Mouse (Mus musculus) liver, postnatal 0 days (tissue): ENCODE results near the gene Hipk2. TPM values are rescaled to one million over a fixed set of nuclear protein-coding genes. Genes with fewer than 3 reads are reported as not detected.

Experiments used
- ATAC-seq: fragments of 200-750 bp; cut with Nextera tagmentation; 2 replicates; pipeline ENCODE4 v1.8.0; 2017; ENCODE audit warnings: mild to moderate bottlenecking, moderate library complexity
- DNase-seq: peaks from one replicate; pipeline ENCODE4 v3.0.0-alpha.2; 2016
- H3K27ac ChIP-seq: fragments of 300-500 bp; sonication (generic); 2 replicates; pipeline ENCODE4 v1.5.1; 2014; ENCODE audit warnings: antibody characterized with exemption, moderate library complexity, mild to moderate bottlenecking, low read depth
- H3K27me3 ChIP-seq: fragments of 300-500 bp; sonication (generic); 2 replicates; pipeline ENCODE4 v1.6.1; 2014; ENCODE audit warnings: low read length, control low read depth, mixed read lengths; ENCODE audit not compliant: insufficient read depth
- H3K36me3 ChIP-seq: fragments of 300-500 bp; sonication (generic); replicated peaks from 2 replicates; pipeline ENCODE4 v1.6.1; 2014; ENCODE audit warnings: mild to moderate bottlenecking, control low read depth, low read length, moderate library complexity, mixed read lengths; ENCODE audit not compliant: insufficient read depth
- H3K4me1 ChIP-seq: fragments of 300-500 bp; sonication (generic); 2 replicates; pipeline ENCODE4 v1.6.1; 2014; ENCODE audit warnings: antibody characterized with exemption, mild to moderate bottlenecking, control low read depth; ENCODE audit not compliant: insufficient read depth
- H3K4me2 ChIP-seq: fragments of 300-500 bp; sonication (generic); 2 replicates; pipeline ENCODE4 v1.6.1; 2014; ENCODE audit warnings: low read depth, mild to moderate bottlenecking, low read length, moderate library complexity, mixed read lengths
- H3K4me3 ChIP-seq: fragments of 300-500 bp; sonication (generic); 2 replicates; pipeline ENCODE4 v1.5.1; 2014; ENCODE audit warnings: low read depth, low read length
- H3K9ac ChIP-seq: fragments of 300-500 bp; sonication (generic); replicated peaks from 2 replicates; pipeline ENCODE4 v1.6.1; 2014; ENCODE audit warnings: mild to moderate bottlenecking, moderate library complexity
- H3K9me3 ChIP-seq: fragments of 300-500 bp; sonication (generic); 2 replicates; pipeline ENCODE4 v1.6.1; 2016; ENCODE audit warnings: mild to moderate bottlenecking, control low read depth, low read length, mixed read lengths
- CTCF ChIP-seq: sonication (generic); IDR thresholded peaks from 2 replicates; pipeline ENCODE4 v1.5.1; 2016; ENCODE audit warnings: antibody characterized with exemption, low read depth
- EP300 ChIP-seq: IDR thresholded peaks from 2 replicates; pipeline ENCODE4 v1.6.1; 2016; ENCODE audit warnings: antibody characterized with exemption, low read depth, mild to moderate bottlenecking
- WGBS: fragments of 180-500 bp; shearing (Covaris S2); extraction: QIAGEN DNeasy Blood & Tissue Kit; methylation state at CpG from one replicate; pipeline ENCODE4 v1.1.7; 2014; ENCODE audit not compliant: insufficient replicate concordance; 5-methylcytosine and 5-hydroxymethylcytosine counted together
- polyA plus RNA-seq: library from polyadenylated mRNA; unstranded; fragments of >200 nt; fragmentation: Nextera tagmentation; extraction: Ambion mirVana; gene quantifications from 2 replicates; pipeline ENCODE4 v1.2.1, GENCODE M21; 2015

Hipk2 gene
- polyA plus RNA-seq, 1 experiment from 2014 or later = 9.7 TPM

DNA sequence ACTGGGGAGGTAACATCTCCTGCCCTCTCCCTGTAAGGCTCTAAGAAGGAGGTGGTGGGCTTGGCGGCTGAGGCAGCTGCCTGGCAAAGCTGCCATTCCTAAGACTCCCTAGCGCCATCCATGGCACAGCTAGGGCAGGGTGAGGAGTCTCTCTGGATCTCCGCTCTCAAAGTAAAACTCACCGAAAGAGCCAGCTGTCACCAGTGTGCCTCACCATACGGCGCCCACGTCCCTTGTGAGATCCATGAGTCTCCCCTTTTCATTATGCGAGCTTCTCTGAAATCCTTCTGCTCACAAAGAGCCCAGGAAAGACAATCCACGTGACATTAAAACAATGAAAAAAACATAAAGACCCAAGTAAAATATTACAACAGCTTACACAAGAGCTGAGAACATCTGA lies 179.4 kb downstream of the Hipk2 start:
- no peak for DNase-seq
- Histone ChIP-seq H3K27me3 (no peaks in the 10 kb centered on the region), H3K4me1 (no peaks in the 10 kb centered on the region), H3K4me2 (no peak overlapping the region), H3K36me3 (peaks cover 83% of the 10 kb centered on the region), H3K9ac (no peak overlapping the region), H3K4me3 (no peak overlapping the region), H3K9me3 (no peaks in the 10 kb centered on the region), H3K27ac (no peak overlapping the region)
- ATAC-seq = no peak
- 90% methylated on average over 9 of the region's 9 CpGs for WGBS
- TF ChIP-seq CTCF (no peak), EP300 (no peak)

DNA sequence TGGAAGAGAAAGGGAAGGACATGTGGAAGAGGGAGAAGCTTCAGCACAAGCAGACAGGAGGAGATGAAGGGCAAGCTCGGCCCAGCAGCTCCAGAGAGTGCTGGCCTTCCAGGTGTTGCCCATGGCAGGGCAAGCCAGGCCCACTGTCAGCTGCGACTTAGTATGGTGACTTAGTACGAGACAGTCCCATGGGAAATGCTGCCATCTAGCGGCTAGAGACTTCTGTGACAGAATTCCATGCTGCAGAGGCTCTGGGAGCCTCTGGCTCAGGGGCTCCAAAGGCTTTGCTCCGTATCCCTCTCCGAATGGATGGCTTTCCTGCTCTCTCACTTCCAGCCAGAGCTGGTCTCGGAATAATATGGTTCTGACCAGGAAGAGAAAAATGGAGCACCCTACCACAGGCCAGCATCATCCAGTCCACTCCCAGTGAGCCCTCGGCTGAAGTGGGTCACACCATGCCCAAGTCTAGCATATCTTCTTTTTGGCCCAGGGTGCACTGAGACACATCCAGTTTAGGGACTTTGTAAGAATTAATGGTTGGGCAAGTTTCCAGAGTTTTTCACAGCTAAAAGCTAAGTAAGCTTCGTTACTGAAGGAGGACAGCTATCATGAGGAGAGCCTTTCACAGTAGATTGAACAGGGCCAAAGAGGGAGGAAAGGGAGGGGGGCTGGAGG lies 180.4 kb downstream of the Hipk2 start:
- DNase-seq = peak; percentile 79
- TF ChIP-seq CTCF (peak; percentile 87), EP300 (no peak)
- H3K9ac ChIP-seq = no peak overlapping the region
- no peak overlapping the region for H3K4me3 ChIP-seq
- H3K36me3 ChIP-seq = peaks cover 82% of the 10 kb centered on the region
- WGBS = 40% methylated on average over 9 of the region's 9 CpGs
- no peaks in the 10 kb centered on the region for H3K4me1 ChIP-seq
- H3K4me2 ChIP-seq = no peak overlapping the region
- H3K27ac ChIP-seq = no peak overlapping the region
- H3K27me3 ChIP-seq = no peaks in the 10 kb centered on the region
- peak; percentile 55; the same call in 1 of the 2 replicates for ATAC-seq
- H3K9me3 ChIP-seq = no peaks in the 10 kb centered on the region

DNA sequence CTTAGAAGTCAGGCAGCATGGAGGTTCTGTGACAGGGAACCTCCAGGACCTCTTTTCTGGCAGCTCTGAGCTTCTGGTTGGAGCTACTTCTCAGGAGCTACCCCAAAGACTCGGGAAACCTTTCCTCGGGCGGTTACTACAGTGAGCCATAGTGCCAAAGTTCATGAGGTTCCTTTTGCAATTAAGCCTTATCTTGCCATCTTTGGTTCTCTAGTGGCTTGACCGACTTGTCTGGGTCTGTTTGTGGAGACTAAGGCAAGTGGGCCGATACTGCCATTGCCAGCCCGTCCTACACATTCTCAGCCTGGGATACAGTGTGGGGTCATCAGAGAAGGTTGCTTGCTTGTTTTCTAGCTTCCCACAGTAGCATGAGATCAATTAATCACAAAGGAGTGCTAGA lies 183.4 kb downstream of the Hipk2 start:
- DNase-seq (no peak), ATAC-seq (no peak)
- H3K36me3 ChIP-seq = peaks cover 61% of the 10 kb centered on the region
- H3K4me2 ChIP-seq = no peak overlapping the region
- no peaks in the 10 kb centered on the region for H3K4me1 ChIP-seq
- no peak overlapping the region for H3K27ac ChIP-seq
- H3K9ac ChIP-seq = no peak overlapping the region
- H3K27me3 ChIP-seq = no peaks in the 10 kb centered on the region
- no peak overlapping the region for H3K4me3 ChIP-seq
- TF ChIP-seq CTCF (no peak), EP300 (no peak)
- no peaks in the 10 kb centered on the region for H3K9me3 ChIP-seq
- 88% methylated on average over 6 of the region's 6 CpGs for WGBS

DNA sequence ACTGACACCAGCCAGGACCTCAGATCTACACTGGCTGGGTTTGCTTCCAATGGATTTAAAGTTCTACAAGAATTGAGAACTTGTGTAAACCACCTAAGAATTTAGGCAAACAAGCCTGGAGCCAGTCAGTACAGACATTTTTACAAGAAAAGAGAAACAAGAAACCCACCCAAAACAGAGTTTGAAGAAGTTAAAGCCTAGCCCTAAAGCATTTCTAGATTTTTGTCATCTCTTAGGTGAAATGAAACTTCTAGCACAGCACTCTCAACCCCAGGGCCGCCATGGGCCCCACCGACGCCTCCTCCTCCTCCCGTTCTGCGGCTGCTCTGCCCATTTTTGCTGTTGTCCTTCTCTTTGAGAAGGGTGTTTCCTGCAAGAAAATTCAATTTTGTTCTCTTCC lies 184.9 kb downstream of the Hipk2 start:
- ATAC-seq (no peak), DNase-seq (no peak)
- H3K27me3 ChIP-seq = no peaks in the 10 kb centered on the region
- peak overlapping the region; percentile 8; the same call in 1 of the 2 replicates for H3K27ac ChIP-seq
- H3K4me2 ChIP-seq = no peak overlapping the region
- H3K36me3 ChIP-seq = peaks cover 48% of the 10 kb centered on the region
- whole genome bisulfite sequencing = 86% methylated on average over 5 of the region's 5 CpGs
- no peak for TF ChIP-seq EP300
- no peak for TF ChIP-seq CTCF
- H3K9me3 ChIP-seq = no peaks in the 10 kb centered on the region
- no peak overlapping the region for H3K9ac ChIP-seq
- no peaks in the 10 kb centered on the region for H3K4me1 ChIP-seq
- no peak overlapping the region for H3K4me3 ChIP-seq

DNA sequence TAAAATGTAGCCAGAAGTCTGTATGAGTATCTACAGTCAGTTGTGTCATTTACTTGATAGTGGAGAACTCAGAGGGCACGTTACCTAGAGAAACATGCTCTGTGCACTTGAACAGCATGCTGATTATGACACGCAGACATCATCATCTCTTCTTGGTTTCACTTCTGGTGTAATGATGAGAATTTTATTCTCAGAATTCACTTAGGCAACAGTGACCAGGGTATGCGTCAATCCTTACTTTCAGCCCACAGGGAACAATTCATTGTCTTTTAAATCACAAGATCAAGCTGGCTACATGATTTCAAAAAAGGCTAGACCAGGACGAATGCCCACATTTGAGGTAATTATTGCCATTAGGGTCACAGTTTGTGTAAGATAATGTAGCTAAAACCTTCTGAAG lies 185.3 kb downstream of the Hipk2 start:
- Histone ChIP-seq H3K9me3 (no peaks in the 10 kb centered on the region), H3K36me3 (peaks cover 44% of the 10 kb centered on the region), H3K4me3 (no peak overlapping the region), H3K9ac (no peak overlapping the region), H3K4me2 (no peak overlapping the region), H3K4me1 (no peaks in the 10 kb centered on the region), H3K27ac (peak overlapping the region; percentile 8; the same call in 1 of the 2 replicates), H3K27me3 (no peaks in the 10 kb centered on the region)
- no peak for TF ChIP-seq EP300
- TF ChIP-seq CTCF = no peak
- DNase-seq (no peak), ATAC-seq (no peak)
- WGBS = 84% methylated on average over 4 of the region's 4 CpGs

DNA sequence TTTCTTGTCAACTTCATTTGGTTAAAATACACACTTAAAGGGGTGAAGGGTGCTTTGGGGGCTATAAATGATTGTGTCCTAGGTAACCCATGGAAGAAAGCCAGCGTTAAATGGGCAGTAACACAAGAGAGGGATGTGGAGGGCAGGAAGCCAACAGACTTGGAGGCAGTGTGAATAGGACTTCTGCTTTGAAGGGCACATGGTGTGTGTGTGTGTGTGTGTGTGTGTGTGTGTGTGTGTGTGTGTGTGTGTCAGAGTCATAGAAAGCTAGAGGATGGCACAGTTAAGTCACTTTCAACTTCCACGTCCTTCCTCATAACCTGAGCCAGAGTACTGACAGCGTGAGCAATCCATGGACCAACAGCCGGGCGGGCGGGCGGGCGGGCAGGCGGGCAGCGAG lies 187.1 kb downstream of the Hipk2 start:
- DNase-seq = no peak
- no peak overlapping the region for H3K4me2 ChIP-seq
- WGBS = 88% methylated on average over 8 of the region's 10 CpGs
- H3K4me3 ChIP-seq = no peak overlapping the region
- H3K36me3 ChIP-seq = peaks cover 29% of the 10 kb centered on the region
- no peak for ATAC-seq
- no peak for TF ChIP-seq EP300
- no peak for TF ChIP-seq CTCF
- no peaks in the 10 kb centered on the region for H3K27me3 ChIP-seq
- no peaks in the 10 kb centered on the region for H3K9me3 ChIP-seq
- H3K27ac ChIP-seq = no peak overlapping the region
- H3K4me1 ChIP-seq = no peaks in the 10 kb centered on the region
- H3K9ac ChIP-seq = no peak overlapping the region

DNA sequence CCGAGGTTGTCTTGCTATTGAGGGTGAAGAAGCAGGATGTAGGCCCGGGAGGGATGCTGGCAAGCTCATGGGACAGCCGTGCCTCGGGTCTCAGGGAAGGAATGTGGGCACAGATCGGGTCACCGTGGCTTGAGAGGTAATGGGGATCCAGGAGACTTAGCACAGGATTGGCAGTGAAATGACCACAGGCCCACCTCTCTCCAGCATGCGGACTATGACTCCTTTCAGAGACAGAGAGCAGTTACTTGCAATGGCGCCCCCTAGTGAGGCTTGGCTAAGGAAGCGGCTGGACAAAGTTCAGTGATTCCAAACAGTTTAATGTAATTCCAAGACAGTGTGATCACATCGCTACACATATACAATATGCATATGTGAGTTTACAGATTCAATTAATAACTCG lies 188.7 kb downstream of the Hipk2 start:
- TF ChIP-seq CTCF = peak; percentile 66
- TF ChIP-seq EP300 = no peak
- Histone ChIP-seq H3K4me2 (no peak overlapping the region), H3K36me3 (peaks cover 14% of the 10 kb centered on the region), H3K9ac (no peak overlapping the region), H3K9me3 (no peaks in the 10 kb centered on the region), H3K27ac (no peak overlapping the region), H3K27me3 (no peaks in the 10 kb centered on the region), H3K4me1 (no peaks in the 10 kb centered on the region), H3K4me3 (no peak overlapping the region)
- no peak for ATAC-seq
- WGBS = 67% methylated on average over 11 of the region's 11 CpGs
- peak; percentile 34 for DNase-seq
